Mouse (Mus musculus): ENCODE measurements around the gene Dpep3. TPM values are rescaled to one million over a fixed set of nuclear protein-coding genes. Genes with fewer than 3 reads are reported as not detected.

Gene Dpep3
- polyA plus RNA-seq, 1 experiment: not detected

GRCm38 (mm10) chr8:105930602-105931001, 48.6 kb downstream of the Dpep3 start:
- Histone ChIP-seq H3K27ac (ENCODE audit: insufficient read depth, low read length) (no peak overlapping the region), H3K4me1 (ENCODE audit: control insufficient read depth, insufficient read depth, low read length) (no peaks in the 10 kb centered on the region; the same call in 1 of the 2 replicates), H3K4me3 (ENCODE audit: insufficient read depth, low read length) (no peak overlapping the region)
- TF ChIP-seq POLR2A (IDR thresholded peaks at IDR 0.05; ENCODE audit: extremely low read depth, insufficient read depth, low read length) (no peak), CTCF (IDR thresholded peaks at IDR 0.05; ENCODE audit: extremely low read depth, insufficient read depth, low read length) (peak; percentile 92)

- Histone ChIP-seq H3K4me1 (ENCODE audit: control insufficient read depth, insufficient read depth, low read length) (peaks cover 2% of the 10 kb centered on the region), H3K4me3 (ENCODE audit: insufficient read depth, low read length) (no peak overlapping the region), H3K27ac (ENCODE audit: insufficient read depth, low read length) (peak overlapping the region; percentile 27; the same call in 1 of the 2 replicates)
- TF ChIP-seq CTCF (IDR thresholded peaks at IDR 0.05; ENCODE audit: extremely low read depth, insufficient read depth, low read length) (no peak), POLR2A (IDR thresholded peaks at IDR 0.05; ENCODE audit: extremely low read depth, insufficient read depth, low read length) (no peak)
Measured at GRCm38 (mm10) chr8:105925123-105925522, 54.1 kb downstream of the Dpep3 start.

Other genes with a start within 250 kb of the Dpep3 start
- gene Gfod2, start 220.8 kb downstream of the Dpep3 start, polyA plus RNA-seq (2012; rRNA removed): 15.6 and 17.8 TPM in 2 replicates
- 24.6 and 25.7 TPM in 2 replicates for gene Ranbp10, start 152.1 kb downstream of the Dpep3 start, polyA plus RNA-seq (2012; rRNA removed)
- gene Tsnaxip1, start 151.7 kb downstream of the Dpep3 start, polyA plus RNA-seq (2012; rRNA removed): 0.11 and 0.31 TPM in 2 replicates
- 33.2 and 33.6 TPM in 2 replicates for gene Cenpt, start 126.2 kb downstream of the Dpep3 start, polyA plus RNA-seq (2012; rRNA removed)
- gene Thap11, start 124.3 kb downstream of the Dpep3 start, polyA plus RNA-seq (2012; rRNA removed): 48.0 and 49.7 TPM in 2 replicates
- gene Nutf2, start 118.8 kb downstream of the Dpep3 start, polyA plus RNA-seq (2012; rRNA removed): 85.1 and 86.1 TPM in 2 replicates
- gene Edc4, start 98.5 kb downstream of the Dpep3 start, polyA plus RNA-seq (2012; rRNA removed): 71.3 and 74.7 TPM in 2 replicates
- gene Nrn1l, start 85.9 kb downstream of the Dpep3 start, polyA plus RNA-seq (2012; rRNA removed): 7.9 and 8.5 TPM in 2 replicates
- 13.1 and 13.3 TPM in 2 replicates for gene Pskh1, start 79.0 kb downstream of the Dpep3 start, polyA plus RNA-seq (2012; rRNA removed)
- gene Ctrl, start 45.6 kb downstream of the Dpep3 start, polyA plus RNA-seq (2012; rRNA removed): 3.4 and 3.6 TPM in 2 replicates
- 137 and 147 TPM in 2 replicates for gene Psmb10, start 41.0 kb downstream of the Dpep3 start, polyA plus RNA-seq (2012; rRNA removed)
- gene Lcat, start 36.0 kb downstream of the Dpep3 start, polyA plus RNA-seq (2012; rRNA removed): 54.4 and 55.7 TPM in 2 replicates
- 23.6 and 25.8 TPM in 2 replicates for gene Slc12a4, start 13.3 kb downstream of the Dpep3 start, polyA plus RNA-seq (2012; rRNA removed)
- 25.1 and 27.4 TPM in 2 replicates for gene Dus2, start 11.9 kb upstream of the Dpep3 start, polyA plus RNA-seq (2012; rRNA removed)
- gene Dpep2nb, start 26.5 kb upstream of the Dpep3 start, polyA plus RNA-seq (2012; rRNA removed): 0.08 TPM in 1 of 2 replicates, not detected in the other
- gene Ddx28, start 32.5 kb upstream of the Dpep3 start, polyA plus RNA-seq (2012; rRNA removed): 11.6 and 11.9 TPM in 2 replicates
- gene Nfatc3, start 79.4 kb upstream of the Dpep3 start, polyA plus RNA-seq (2012; rRNA removed): 7.8 and 8.1 TPM in 2 replicates
- gene Esrp2, start 157.5 kb upstream of the Dpep3 start, polyA plus RNA-seq (2012; rRNA removed): 0.06 and 0.13 TPM in 2 replicates
- 19.6 and 19.9 TPM in 2 replicates for gene Pla2g15, start 171.0 kb upstream of the Dpep3 start, polyA plus RNA-seq (2012; rRNA removed)
- gene Slc7a6, start 189.4 kb upstream of the Dpep3 start, polyA plus RNA-seq (2012; rRNA removed): 30.4 and 33.3 TPM in 2 replicates
- gene Slc7a6os, start 231.5 kb upstream of the Dpep3 start, polyA plus RNA-seq (2012; rRNA removed): 26.3 and 28.0 TPM in 2 replicates
- 33.9 and 34.4 TPM in 2 replicates for gene Prmt7, start 231.5 kb upstream of the Dpep3 start, polyA plus RNA-seq (2012; rRNA removed)